Mouse (Mus musculus) lung, adult 2 months (tissue): ENCODE data around the gene Xrcc1.

ENCODE experiments used
- CTCF ChIP-seq: fragments of 200-500 bp; IDR thresholded peaks from 2 replicates; pipeline ENCODE4 v1.5.1; 2011; ENCODE audit warnings: mild to moderate bottlenecking, low read length, control low read depth; ENCODE audit not compliant: insufficient read depth
- POLR2A ChIP-seq: fragments of 200-500 bp; IDR thresholded peaks from 2 replicates; pipeline ENCODE4 v1.6.1; 2011; ENCODE audit warnings: low read depth, mild to moderate bottlenecking, control low read depth, low read length, borderline replicate concordance; ENCODE audit errors: extremely low read depth

- TF ChIP-seq CTCF (no peak), POLR2A (peak; percentile 37; the same call in 1 of the 2 replicates)
Measured at GRCm38 (mm10) chr7:24530062-24530931, 15.8 kb upstream of the Xrcc1 start, which contains the start of gene Irgq.
